Mouse (Mus musculus): ENCODE data around the gene Gm13769.
"Not testable (repeated sequence)": the region's sequence is repeated elsewhere in the genome, so short reads cannot be mapped to it uniquely, and the experiment has no call there.

Gm13769 gene

DNA sequence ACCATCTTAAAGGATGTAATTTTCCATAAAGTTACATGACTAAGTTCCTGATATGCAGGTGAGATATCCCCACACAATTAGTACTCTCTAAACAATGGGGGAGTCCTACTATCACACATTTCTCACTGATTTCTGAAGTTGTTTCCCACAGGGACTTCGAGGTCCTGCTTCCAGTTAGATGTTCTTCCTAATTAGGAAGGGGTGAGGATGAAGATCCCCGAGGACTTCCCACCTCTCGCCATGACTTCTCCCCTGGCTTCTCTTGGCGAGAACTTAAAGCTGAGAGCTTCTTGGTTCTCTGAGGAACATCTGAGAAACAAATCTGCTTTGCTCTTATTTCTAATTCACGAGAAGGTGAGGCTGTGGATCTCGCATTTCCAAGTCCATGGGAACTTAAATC lies at the start of gene Gm13769:
TSS of gene Gm13769 (plus strand) at position 301 of the 400 bp plus-strand sequence.
- not testable (repeated sequence) for DNase-seq

DNA sequence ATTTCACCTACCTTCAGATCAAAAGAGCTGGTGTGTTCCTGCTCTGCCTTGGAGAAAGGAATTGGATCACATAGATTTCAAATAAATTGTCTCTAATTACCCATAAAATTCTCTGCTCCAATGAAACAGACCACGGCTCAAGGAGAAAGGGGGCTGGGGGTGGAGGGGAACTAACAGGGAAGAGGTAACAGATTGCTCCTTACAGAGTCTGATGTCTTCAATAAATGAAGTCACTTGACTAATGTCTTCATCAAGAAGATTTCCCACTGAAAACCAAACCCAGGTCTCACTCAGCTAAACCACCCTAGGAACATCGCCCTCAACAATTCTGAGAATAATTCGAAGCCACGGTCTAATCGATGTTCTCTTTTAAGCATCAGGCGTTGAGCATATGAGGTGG lies 29.3 kb upstream of the Gm13769 start, which contains the start of gene Olfr1272:
TSS of gene Olfr1272 (minus strand) at position 101 of the 400 bp plus-strand sequence.
- no peak for DNase-seq

DNA sequence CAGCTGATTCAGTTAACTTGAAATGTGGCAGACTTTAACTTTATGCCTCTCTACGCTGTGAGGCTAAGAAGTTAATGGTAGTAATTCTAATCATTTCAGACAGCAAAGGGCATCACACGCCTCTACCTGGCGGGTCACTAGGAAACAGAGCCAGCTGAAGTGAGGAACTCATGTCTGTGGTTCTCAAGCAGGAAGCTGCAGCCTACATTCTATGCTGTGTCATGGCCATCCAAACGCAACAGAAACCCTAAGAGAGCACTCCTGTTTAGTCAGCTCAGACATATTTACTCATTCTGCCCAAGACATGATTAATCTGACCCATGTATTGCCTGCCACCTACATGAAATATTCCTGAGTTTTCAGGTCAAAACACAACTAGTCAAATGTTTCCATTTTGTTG lies 24.7 kb downstream of the Gm13769 start:
- DNase-seq, result not testable (repeated sequence)

DNA sequence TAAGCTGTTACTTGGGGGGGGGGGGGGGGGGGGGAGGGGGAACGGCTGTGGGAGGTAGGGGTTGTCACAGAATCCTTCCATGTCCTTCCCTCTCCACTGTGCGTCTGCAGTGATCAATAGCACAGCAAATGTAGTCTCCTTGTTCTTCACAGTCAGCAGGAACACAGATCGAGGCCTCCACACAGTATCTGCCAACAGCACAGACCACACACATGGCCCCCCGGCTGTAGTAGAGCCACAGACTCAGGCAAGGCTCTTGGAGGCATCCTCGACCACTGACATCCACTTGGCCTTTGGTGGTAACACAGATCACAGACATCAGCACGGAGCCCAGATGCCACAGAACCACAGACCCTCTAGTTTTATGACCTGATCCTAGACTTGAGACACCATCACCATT lies 29.0 kb downstream of the Gm13769 start:
- not testable (repeated sequence) for DNase-seq

DNA sequence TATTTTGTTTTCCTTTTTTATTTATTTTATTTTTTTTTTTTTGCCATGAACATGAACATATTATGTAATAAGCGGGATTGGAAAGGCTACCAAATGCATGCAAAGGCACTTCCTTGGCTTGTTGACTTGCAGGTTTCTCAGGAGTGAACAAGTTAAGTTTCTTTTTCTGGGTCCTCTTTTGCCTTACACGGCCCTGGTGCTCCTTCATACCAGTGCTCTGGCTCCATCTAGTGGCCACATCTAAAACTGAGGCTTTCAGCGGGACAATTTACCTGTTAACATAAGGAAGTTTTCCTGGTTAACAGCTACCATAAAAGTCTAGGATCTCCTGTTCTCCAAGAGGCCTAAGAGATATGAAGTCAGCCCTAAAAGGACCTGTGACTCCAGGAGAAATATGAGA lies 29.5 kb downstream of the Gm13769 start:
- DNase-seq, result not testable (repeated sequence)

DNA sequence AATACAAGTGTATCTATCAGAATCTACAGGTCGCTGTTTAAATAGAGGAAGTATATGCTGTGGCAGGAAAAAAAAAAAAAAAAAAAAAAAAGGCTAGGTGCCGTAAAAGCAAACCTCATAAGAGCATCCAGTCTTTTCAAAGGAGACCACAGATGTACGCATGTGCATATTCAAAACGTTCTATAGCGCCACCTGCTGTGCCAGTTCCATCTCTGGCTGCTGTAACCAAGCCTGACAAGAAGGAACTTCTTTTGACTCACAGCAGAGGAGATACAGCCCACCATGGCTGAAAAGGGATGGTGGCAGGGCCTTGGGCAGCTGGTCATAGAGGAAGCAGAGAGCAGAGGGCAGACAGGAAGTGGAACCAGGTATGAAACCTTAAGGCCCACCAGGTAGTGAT lies 37.2 kb downstream of the Gm13769 start:
- not testable (repeated sequence) for DNase-seq

DNA sequence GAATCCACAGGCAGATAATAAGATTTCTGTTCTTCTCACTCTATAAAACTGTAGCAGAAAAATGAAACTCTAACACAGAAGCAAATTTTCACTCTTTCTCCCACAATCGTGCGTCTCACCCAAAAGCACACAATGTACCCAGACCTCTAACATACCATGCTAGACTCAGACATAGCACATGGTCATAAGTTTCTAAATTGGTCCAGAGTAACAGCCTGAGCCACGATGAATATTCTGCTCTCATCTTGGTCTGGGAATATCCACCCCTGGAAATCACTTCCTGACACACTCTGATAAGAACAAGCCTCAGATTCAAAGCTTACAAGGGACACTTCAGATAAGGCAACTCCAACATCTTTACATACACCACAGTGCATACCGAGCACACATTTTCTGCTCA lies 38.2 kb downstream of the Gm13769 start:
- not testable (repeated sequence) for DNase-seq

Data from retina, postnatal 1 day (tissue).